Mouse (Mus musculus) intestine, postnatal 0 days (tissue): ENCODE measurements around the gene Fam160b1. TPM values are rescaled to one million over a fixed set of nuclear protein-coding genes. Genes with fewer than 3 reads are reported as not detected.

Experiments
- ATAC-seq: fragments of 200-750 bp; cut with Nextera tagmentation; 2 replicates; pipeline ENCODE4 v1.8.0; 2017; ENCODE audit warnings: mild to moderate bottlenecking, moderate TSS enrichment, moderate library complexity
- H3K27ac ChIP-seq: fragments of 300-500 bp; sonication (generic); 2 replicates; pipeline ENCODE4 v1.5.1; 2014; ENCODE audit warnings: mild to moderate bottlenecking, low read depth, low read length, moderate library complexity
- H3K27me3 ChIP-seq: fragments of 300-500 bp; sonication (generic); replicated peaks from 2 replicates; pipeline ENCODE4 v1.6.1; 2014; ENCODE audit warnings: low read length, mixed read lengths; ENCODE audit not compliant: control insufficient read depth, insufficient read depth
- H3K36me3 ChIP-seq: fragments of 300-500 bp; sonication (generic); 2 replicates; pipeline ENCODE4 v1.6.1; 2014; ENCODE audit warnings: mild to moderate bottlenecking, moderate library complexity; ENCODE audit not compliant: control insufficient read depth, insufficient read depth
- H3K4me1 ChIP-seq: fragments of 300-500 bp; sonication (generic); replicated peaks from 2 replicates; pipeline ENCODE4 v1.6.1; 2014; ENCODE audit warnings: antibody characterized with exemption, low read length, mixed read lengths; ENCODE audit not compliant: control insufficient read depth, insufficient read depth
- H3K4me2 ChIP-seq: fragments of 300-500 bp; sonication (generic); replicated peaks from 2 replicates; pipeline ENCODE4 v1.6.1; 2014; ENCODE audit warnings: low read depth, mild to moderate bottlenecking, moderate library complexity
- H3K4me3 ChIP-seq: fragments of 300-500 bp; sonication (generic); 2 replicates; pipeline ENCODE4 v1.5.1; 2014; ENCODE audit warnings: low read depth, low read length
- H3K9ac ChIP-seq: fragments of 300-500 bp; sonication (generic); 2 replicates; pipeline ENCODE4 v1.6.1; 2014; ENCODE audit warnings: mild to moderate bottlenecking, low read depth, low read length
- H3K9me3 ChIP-seq: fragments of 300-500 bp; sonication (generic); 2 replicates; pipeline ENCODE4 v1.6.1; 2016; ENCODE audit warnings: mixed run types; ENCODE audit not compliant: control insufficient read depth
- CTCF ChIP-seq: sonication (generic); IDR thresholded peaks from 2 replicates; pipeline ENCODE4 v1.5.1; 2016; ENCODE audit warnings: low read depth, mild to moderate bottlenecking, control low read depth, antibody characterized with exemption, moderate library complexity
- WGBS: fragments of 180-500 bp; shearing (Covaris S2); extraction: QIAGEN DNeasy Blood & Tissue Kit; methylation state at CpG from one replicate; pipeline ENCODE4 v1.1.7; 2014; 5-methylcytosine and 5-hydroxymethylcytosine counted together
- polyA plus RNA-seq: library from polyadenylated mRNA; unstranded; fragments of >200 nt; fragmentation: Nextera tagmentation; extraction: Ambion mirVana; gene quantifications from 2 replicates; pipeline ENCODE4 v1.2.1, GENCODE M21; 2015

Fam160b1 gene
- polyA plus RNA-seq, 1 experiment from 2014 or later = 13.9 TPM

DNA sequence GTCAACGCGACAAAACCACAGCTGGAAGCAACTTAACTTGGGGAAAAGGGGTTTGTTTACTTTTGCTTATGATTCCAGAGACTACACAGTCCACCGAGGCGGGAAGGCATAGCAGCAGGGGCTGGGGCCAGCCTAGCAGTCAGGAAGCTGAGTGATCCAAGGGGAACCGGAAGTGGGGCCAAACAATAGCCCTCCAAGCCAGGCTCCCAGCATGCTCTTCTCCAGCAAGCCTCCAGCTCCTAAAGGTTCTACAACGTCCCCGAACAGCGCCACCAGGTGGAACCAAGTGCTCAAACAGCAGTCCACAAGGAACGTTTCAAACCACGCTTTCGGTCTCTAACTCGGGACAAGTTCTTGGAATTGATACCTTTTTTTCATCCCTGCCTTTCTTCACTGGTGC is 2.2 kb upstream of the Fam160b1 start:
- no peaks in the 10 kb centered on the region for H3K27me3 ChIP-seq
- peaks cover 10% of the 10 kb centered on the region; the same call in 1 of the 2 replicates for H3K4me1 ChIP-seq
- no peaks in the 10 kb centered on the region for H3K9me3 ChIP-seq
- H3K4me3 ChIP-seq = no peak overlapping the region
- H3K27ac ChIP-seq = peak overlapping the region; percentile 50; the same call in 1 of the 2 replicates
- H3K4me2 ChIP-seq = peak overlapping the region; percentile 27; the same call in 1 of the 2 replicates
- 45% methylated on average over 12 of the region's 12 CpGs for WGBS
- no peak for ATAC-seq
- peak; percentile 77 for TF ChIP-seq CTCF
- H3K9ac ChIP-seq = no peak overlapping the region
- no peaks in the 10 kb centered on the region; the same call in 1 of the 2 replicates for H3K36me3 ChIP-seq

DNA sequence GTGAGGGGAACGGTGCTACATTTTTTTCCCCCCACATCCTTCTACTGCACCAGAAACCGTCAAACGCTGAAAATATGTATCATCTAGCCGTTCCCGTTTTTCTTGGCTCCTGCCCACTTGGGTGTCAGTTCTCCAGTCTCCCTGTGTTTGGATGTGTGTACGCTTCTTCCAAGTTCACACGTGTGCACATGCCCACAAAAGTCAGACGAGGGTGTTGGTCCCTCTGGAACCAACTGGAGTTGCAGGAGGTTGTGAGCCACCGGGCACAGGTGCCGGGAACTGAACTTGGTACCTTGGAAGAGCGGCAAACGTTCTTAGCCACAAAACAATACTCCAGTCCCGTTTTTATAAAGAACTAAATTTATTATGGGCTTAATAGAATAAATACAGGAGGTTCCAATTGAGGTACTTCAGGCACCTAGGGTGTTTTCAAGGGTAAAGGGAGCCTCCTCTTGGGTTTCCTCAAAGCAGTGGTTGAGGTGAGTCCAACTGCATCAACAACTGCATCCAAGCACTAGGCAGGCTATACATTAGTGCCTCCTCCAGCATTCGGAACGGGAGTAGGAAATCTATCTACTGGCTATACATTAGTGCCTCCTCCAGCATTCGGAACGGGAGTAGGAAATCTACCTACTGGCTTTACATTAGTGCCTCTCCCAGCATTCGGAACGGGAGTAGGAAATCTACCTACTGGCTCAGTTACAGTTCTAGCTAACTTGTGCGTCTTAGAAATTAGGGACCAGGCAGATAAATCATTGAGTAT is 1.5 kb upstream of the Fam160b1 start:
- no peak for ATAC-seq
- no peak for TF ChIP-seq CTCF
- Histone ChIP-seq H3K4me2 (peak overlapping the region; percentile 60), H3K27me3 (no peaks in the 10 kb centered on the region), H3K4me1 (peaks cover 10% of the 10 kb centered on the region; the same call in 1 of the 2 replicates), H3K4me3 (no peak overlapping the region), H3K36me3 (no peaks in the 10 kb centered on the region; the same call in 1 of the 2 replicates), H3K9me3 (no peaks in the 10 kb centered on the region), H3K9ac (no peak overlapping the region), H3K27ac (no peak overlapping the region)
- WGBS = 85% methylated on average over 20 of the region's 20 CpGs

DNA sequence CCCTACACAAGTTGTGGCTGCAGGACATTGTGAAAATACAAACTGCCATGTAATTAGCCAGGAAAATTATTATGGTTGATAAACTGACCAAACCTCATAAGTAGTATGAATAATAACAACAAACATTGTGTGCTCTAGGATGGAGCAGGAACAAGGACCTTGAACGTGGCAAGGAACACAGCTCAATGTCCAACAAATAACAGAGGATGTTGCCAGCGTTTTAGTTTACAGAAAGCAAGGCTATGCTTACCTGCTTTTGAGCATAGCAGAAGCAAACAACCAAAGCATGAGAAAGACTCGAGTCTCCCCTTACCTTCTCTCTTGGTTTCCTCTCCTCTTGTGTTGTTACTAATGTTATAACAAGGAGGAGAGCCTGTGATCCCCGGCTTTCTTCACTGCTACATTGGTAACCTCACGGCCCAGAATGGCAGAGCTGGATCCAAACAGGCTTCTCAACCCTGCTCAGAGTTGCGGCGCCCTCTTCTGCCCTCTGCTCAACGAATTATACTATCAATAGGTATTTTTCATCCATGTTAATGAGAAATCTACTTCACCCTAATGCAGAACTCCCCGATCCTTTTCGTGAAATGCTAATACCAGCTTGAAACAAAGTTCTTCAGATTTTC is 666 bp upstream of the Fam160b1 start:
- H3K4me1 ChIP-seq = peaks cover 15% of the 10 kb centered on the region
- peak overlapping the region; percentile 60 for H3K4me2 ChIP-seq
- peak; percentile 44 for TF ChIP-seq CTCF
- peak overlapping the region; percentile 98 for H3K4me3 ChIP-seq
- 23% methylated on average over 10 of the region's 10 CpGs for WGBS
- H3K9me3 ChIP-seq = no peaks in the 10 kb centered on the region
- no peaks in the 10 kb centered on the region for H3K27me3 ChIP-seq
- H3K9ac ChIP-seq = 0 out of 2 replicates have a peak overlapping the region, but pooled peaks have one; percentile 12
- H3K36me3 ChIP-seq = no peaks in the 10 kb centered on the region; the same call in 1 of the 2 replicates
- peak overlapping the region; percentile 81 for H3K27ac ChIP-seq
- ATAC-seq = no peak

DNA sequence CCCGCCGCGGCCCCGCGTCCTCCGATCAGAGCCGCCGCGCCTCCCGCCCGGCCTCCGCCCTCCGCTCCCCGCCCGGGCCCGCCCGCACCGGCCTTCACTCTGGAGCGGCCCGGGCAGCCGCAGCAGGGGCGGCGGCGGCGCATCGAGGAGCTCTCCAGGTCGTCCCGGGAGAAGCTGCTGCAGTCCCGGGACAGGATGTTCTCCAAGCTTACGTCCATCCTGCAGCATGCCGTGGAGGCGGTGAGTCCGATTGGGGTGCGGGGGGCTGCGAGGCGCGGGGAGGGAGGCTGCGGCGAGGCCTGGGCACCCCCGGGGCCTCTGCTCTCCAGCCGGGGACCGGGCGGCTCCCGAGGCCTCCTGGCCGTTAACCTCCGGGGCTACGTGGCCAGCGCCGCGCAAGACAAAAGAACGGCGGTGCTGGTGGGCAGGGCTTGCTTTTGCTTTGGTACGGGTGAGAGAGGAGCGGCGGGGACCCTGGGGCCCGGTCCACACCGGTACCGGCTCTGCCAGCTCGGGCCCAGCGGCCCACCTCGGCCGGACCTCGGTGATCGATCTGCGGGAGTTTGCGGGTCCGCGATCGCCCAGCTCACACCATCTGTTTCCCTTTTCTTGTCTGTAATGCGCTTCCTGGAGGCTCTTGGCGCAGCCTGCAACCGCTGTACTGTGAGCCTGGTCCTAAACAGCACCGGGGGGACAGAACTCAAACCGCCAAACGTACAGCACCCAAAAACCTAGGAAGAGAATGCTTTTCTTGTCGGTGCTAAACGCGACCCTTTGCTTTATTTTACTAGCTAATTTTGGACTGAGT is 855 bp downstream of the Fam160b1 start:
- H3K4me1 ChIP-seq = peaks cover 26% of the 10 kb centered on the region

DNA sequence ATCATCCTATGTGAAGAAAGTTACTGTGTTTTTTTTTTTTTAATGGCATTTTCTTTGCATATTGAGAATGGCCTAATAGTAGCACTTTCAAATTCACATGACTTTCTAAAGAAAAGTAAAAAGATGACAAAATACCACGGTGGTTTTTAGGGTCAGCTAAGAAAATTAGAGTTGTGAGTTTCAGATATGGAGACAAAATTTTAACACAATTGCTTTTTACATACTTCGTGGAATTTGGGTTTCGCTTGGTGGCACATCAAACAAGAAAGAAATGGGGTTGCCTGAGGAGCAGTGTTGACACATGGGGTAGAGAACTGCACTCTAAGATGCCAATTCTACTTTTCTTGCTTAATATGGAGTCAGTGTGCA is 1.4 kb downstream of the Fam160b1 start:
- no peaks in the 10 kb centered on the region; the same call in 1 of the 2 replicates for H3K36me3 ChIP-seq
- H3K27me3 ChIP-seq = no peaks in the 10 kb centered on the region
- peak overlapping the region; percentile 98 for H3K4me3 ChIP-seq
- H3K9me3 ChIP-seq = no peaks in the 10 kb centered on the region
- peak overlapping the region; percentile 99; the same call in 1 of the 2 replicates for H3K27ac ChIP-seq
- no peak for ATAC-seq
- peaks cover 28% of the 10 kb centered on the region for H3K4me1 ChIP-seq
- 17% methylated on average over 3 of the region's 3 CpGs for WGBS
- TF ChIP-seq CTCF = no peak
- peak overlapping the region; percentile 99 for H3K9ac ChIP-seq
- H3K4me2 ChIP-seq = peak overlapping the region; percentile 60

More for the DNA sequence above, 855 bp downstream of the Fam160b1 start:
- peak overlapping the region; percentile 60 for H3K4me2 ChIP-seq
- under 1% methylated on average over 76 of the region's 78 CpGs for WGBS
- TF ChIP-seq CTCF = 0 out of 2 replicates have a peak, but pooled peaks have one; percentile 1
- H3K4me3 ChIP-seq = peak overlapping the region; percentile 98
- peak overlapping the region; percentile 99 for H3K27ac ChIP-seq
- no peaks in the 10 kb centered on the region; the same call in 1 of the 2 replicates for H3K36me3 ChIP-seq
- peak overlapping the region; percentile 99 for H3K9ac ChIP-seq
- no peaks in the 10 kb centered on the region for H3K9me3 ChIP-seq
- peak; percentile 29 for ATAC-seq
- no peaks in the 10 kb centered on the region for H3K27me3 ChIP-seq
